Mouse (Mus musculus): ENCODE measurements at regions not wholly inside any gene's neighbourhood (a gene's known extent, or its start where the extent isn't known, plus 50 kb on each side); places are given as distances from the start of the nearest gene placed in this dataset.

GRCm38 (mm10) chr1:57470356-57470755 is 63.5 kb upstream of the Tyw5 start:
- no peaks in the 10 kb centered on the region for H3K4me1 ChIP-seq (ENCODE audit: control insufficient read depth, insufficient read depth, insufficient read length)
- H3K36me3 ChIP-seq (ENCODE audit: control insufficient read depth, insufficient read depth, low read length): no peaks in the 10 kb centered on the region
- DNase-seq (ENCODE audit: low read depth in 1 of 2, low spot score in 2 of 2): no peak
- H3K27me3 ChIP-seq (ENCODE audit: control insufficient read depth, insufficient read depth, low read length): no peaks in the 10 kb centered on the region
- no peak overlapping the region for H3K27ac ChIP-seq (ENCODE audit: insufficient read depth, low read length)
- WGBS: 95% methylated on average over 1 of the region's 1 CpGs
- no peak overlapping the region for H3K4me3 ChIP-seq (ENCODE audit: extremely low read depth, insufficient read depth, insufficient read length)
- TF ChIP-seq POLR2A (IDR thresholded peaks at IDR 0.05; ENCODE audit: low read depth, low read length): no peak
- TF ChIP-seq CTCF (IDR thresholded peaks at IDR 0.05; ENCODE audit: extremely low read depth, insufficient read depth, insufficient read length, insufficient replicate concordance): no peak

- no peaks in the 10 kb centered on the region for H3K36me3 ChIP-seq (ENCODE audit: control insufficient read depth, insufficient read depth, low read length)
- TF ChIP-seq POLR2A (IDR thresholded peaks at IDR 0.05; ENCODE audit: low read depth, low read length) (no peak), CTCF (IDR thresholded peaks at IDR 0.05; ENCODE audit: extremely low read depth, insufficient read depth, insufficient read length, insufficient replicate concordance) (no peak)
- H3K27me3 ChIP-seq (ENCODE audit: control insufficient read depth, insufficient read depth, low read length): no peaks in the 10 kb centered on the region
- DNase-seq (ENCODE audit: low read depth in 1 of 2, low spot score in 2 of 2): no peak
- H3K27ac ChIP-seq (ENCODE audit: insufficient read depth, low read length): no peak overlapping the region
- WGBS: 3% methylated on average over 1 of the region's 1 CpGs
- H3K4me1 ChIP-seq (ENCODE audit: control insufficient read depth, insufficient read depth, insufficient read length): no peaks in the 10 kb centered on the region
- no peak overlapping the region for H3K4me3 ChIP-seq (ENCODE audit: extremely low read depth, insufficient read depth, insufficient read length)
These were observed 65.3 kb upstream of the Tyw5 start for GRCm38 (mm10) chr1:57472235-57472634.

DNA sequence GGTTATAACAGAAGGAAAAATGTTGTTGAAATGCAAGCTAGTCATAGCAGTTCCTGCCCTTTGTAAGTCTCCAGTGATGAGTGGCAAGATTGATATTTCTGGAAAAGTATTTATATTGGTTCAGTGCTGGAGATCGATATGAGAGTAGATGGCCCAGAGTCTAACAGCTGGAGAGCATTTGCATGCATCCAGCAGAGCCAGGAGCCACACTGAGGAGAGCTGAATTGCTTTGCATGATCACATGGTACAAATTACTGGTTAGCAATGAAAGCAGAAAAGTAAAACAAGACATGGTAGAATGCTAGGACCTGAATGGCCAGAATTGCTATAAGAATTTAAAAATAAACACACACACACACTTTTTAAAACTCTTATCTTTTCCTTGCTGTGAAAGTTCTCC is 70.8 kb upstream of the Tyw5 start:
- Histone ChIP-seq H3K27ac (ENCODE audit: insufficient read depth, low read length) (no peak overlapping the region), H3K4me1 (ENCODE audit: control insufficient read depth, insufficient read depth, insufficient read length) (no peaks in the 10 kb centered on the region), H3K36me3 (ENCODE audit: control insufficient read depth, insufficient read depth, low read length) (no peaks in the 10 kb centered on the region), H3K27me3 (ENCODE audit: control insufficient read depth, insufficient read depth, low read length) (no peaks in the 10 kb centered on the region), H3K4me3 (ENCODE audit: extremely low read depth, insufficient read depth, insufficient read length) (no peak overlapping the region)
- WGBS: 71% methylated on average over 1 of the region's 1 CpGs
- no peak for TF ChIP-seq CTCF (IDR thresholded peaks at IDR 0.05; ENCODE audit: extremely low read depth, insufficient read depth, insufficient read length, insufficient replicate concordance)
- TF ChIP-seq POLR2A (IDR thresholded peaks at IDR 0.05; ENCODE audit: low read depth, low read length): no peak
- no peak for DNase-seq (ENCODE audit: low read depth in 1 of 2, low spot score in 2 of 2)

- no peak overlapping the region for H3K4me3 ChIP-seq (ENCODE audit: extremely low read depth, insufficient read depth, insufficient read length)
- no peaks in the 10 kb centered on the region for H3K36me3 ChIP-seq (ENCODE audit: control insufficient read depth, insufficient read depth, low read length)
- H3K4me1 ChIP-seq (ENCODE audit: control insufficient read depth, insufficient read depth, insufficient read length): no peaks in the 10 kb centered on the region
- H3K27ac ChIP-seq (ENCODE audit: insufficient read depth, low read length): no peak overlapping the region
- DNase-seq (ENCODE audit: low read depth in 1 of 2, low spot score in 2 of 2): no peak
- 83% methylated on average over 2 of the region's 2 CpGs for WGBS
- no peak for TF ChIP-seq POLR2A (IDR thresholded peaks at IDR 0.05; ENCODE audit: low read depth, low read length)
- TF ChIP-seq CTCF (IDR thresholded peaks at IDR 0.05; ENCODE audit: extremely low read depth, insufficient read depth, insufficient read length, insufficient replicate concordance): no peak
- H3K27me3 ChIP-seq (ENCODE audit: control insufficient read depth, insufficient read depth, low read length): no peaks in the 10 kb centered on the region
These were observed 71.2 kb upstream of the Tyw5 start for GRCm38 (mm10) chr1:57478151-57478550.

GRCm38 (mm10) chr1:57478800-57479199 is 71.9 kb upstream of the Tyw5 start:
- Histone ChIP-seq H3K27me3 (ENCODE audit: control insufficient read depth, insufficient read depth, low read length) (no peaks in the 10 kb centered on the region), H3K36me3 (ENCODE audit: control insufficient read depth, insufficient read depth, low read length) (no peaks in the 10 kb centered on the region), H3K4me3 (ENCODE audit: extremely low read depth, insufficient read depth, insufficient read length) (no peak overlapping the region), H3K27ac (ENCODE audit: insufficient read depth, low read length) (no peak overlapping the region), H3K4me1 (ENCODE audit: control insufficient read depth, insufficient read depth, insufficient read length) (no peaks in the 10 kb centered on the region)
- WGBS: 97% methylated on average over 1 of the region's 1 CpGs
- DNase-seq (ENCODE audit: low read depth in 1 of 2, low spot score in 2 of 2): no peak
- TF ChIP-seq POLR2A (IDR thresholded peaks at IDR 0.05; ENCODE audit: low read depth, low read length) (no peak), CTCF (IDR thresholded peaks at IDR 0.05; ENCODE audit: extremely low read depth, insufficient read depth, insufficient read length, insufficient replicate concordance) (no peak)

DNA sequence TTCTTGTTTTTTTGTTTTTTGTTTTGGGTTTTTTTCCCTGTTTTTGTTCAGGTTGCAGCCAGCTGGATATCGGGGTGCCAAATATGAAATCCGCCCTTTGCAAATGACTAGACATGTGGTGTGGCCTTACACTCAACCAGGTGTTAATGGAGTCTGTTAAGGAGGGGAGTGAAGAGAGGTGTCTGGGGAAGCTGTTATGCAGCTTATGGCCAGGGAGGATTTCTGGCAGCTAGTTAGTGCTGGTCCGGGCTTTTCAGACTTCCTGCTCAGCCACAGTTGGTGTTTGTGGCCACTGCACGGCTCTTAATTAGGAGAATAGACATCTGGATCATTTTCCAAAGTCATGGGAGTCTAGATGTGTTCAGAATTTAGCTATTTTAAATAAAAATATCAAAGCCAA is 72.7 kb upstream of the Tyw5 start:
- DNase-seq (ENCODE audit: low read depth in 1 of 2, low spot score in 2 of 2): no peak
- Histone ChIP-seq H3K27me3 (ENCODE audit: control insufficient read depth, insufficient read depth, low read length) (no peaks in the 10 kb centered on the region), H3K4me3 (ENCODE audit: extremely low read depth, insufficient read depth, insufficient read length) (no peak overlapping the region), H3K36me3 (ENCODE audit: control insufficient read depth, insufficient read depth, low read length) (no peaks in the 10 kb centered on the region), H3K4me1 (ENCODE audit: control insufficient read depth, insufficient read depth, insufficient read length) (no peaks in the 10 kb centered on the region), H3K27ac (ENCODE audit: insufficient read depth, low read length) (no peak overlapping the region)
- WGBS: 63% methylated on average over 4 of the region's 4 CpGs
- TF ChIP-seq CTCF (IDR thresholded peaks at IDR 0.05; ENCODE audit: extremely low read depth, insufficient read depth, insufficient read length, insufficient replicate concordance) (no peak), POLR2A (IDR thresholded peaks at IDR 0.05; ENCODE audit: low read depth, low read length) (no peak)

GRCm38 (mm10) chr1:57489176-57489575 is 82.3 kb upstream of the Tyw5 start:
- WGBS: 91% methylated on average over 2 of the region's 2 CpGs
- no peak for TF ChIP-seq POLR2A (IDR thresholded peaks at IDR 0.05; ENCODE audit: low read depth, low read length)
- TF ChIP-seq CTCF (IDR thresholded peaks at IDR 0.05; ENCODE audit: extremely low read depth, insufficient read depth, insufficient read length, insufficient replicate concordance): no peak
- H3K36me3 ChIP-seq (ENCODE audit: control insufficient read depth, insufficient read depth, low read length): no peaks in the 10 kb centered on the region
- DNase-seq (ENCODE audit: low read depth in 1 of 2, low spot score in 2 of 2): no peak
- no peaks in the 10 kb centered on the region for H3K27me3 ChIP-seq (ENCODE audit: control insufficient read depth, insufficient read depth, low read length)
- H3K27ac ChIP-seq (ENCODE audit: insufficient read depth, low read length): no peak overlapping the region
- H3K4me3 ChIP-seq (ENCODE audit: extremely low read depth, insufficient read depth, insufficient read length): no peak overlapping the region
- no peaks in the 10 kb centered on the region for H3K4me1 ChIP-seq (ENCODE audit: control insufficient read depth, insufficient read depth, insufficient read length)

Data from spleen, adult 2 months (tissue).